In genomic region chr2:9433110-9433940, GRCm38 (mm10) we compare ENCODE assay signal across 10 mouse cellular contexts.
DNase-seq lines count a peak whose midpoint lies in the region; ATAC-seq lines count a peak whose summit lies in the region.
"Had no signal": no experiment of that assay in that cellular context is flagged by ENCODE, and none has a peak within 500 bp of the region (broad histone marks: within the 10 kb centered on the region; RNA-seq: fewer than 3 reads in every experiment).

No protein-coding gene starts in this region.

- no peaks in the 10 kb centered on the region for H3K27me3 ChIP-seq in hindbrain, embryonic 14.5 days (ENCODE audit: control insufficient read depth, insufficient read depth, low read length)
- no peaks in the 10 kb centered on the region for H3K27me3 ChIP-seq in hindbrain, embryonic 11.5 days (ENCODE audit: control insufficient read depth, insufficient read depth, low read length)

- H3K9me3 ChIP-seq in hindbrain, embryonic 14.5 days (ENCODE audit: control insufficient read depth, low read length), result no peaks in the 10 kb centered on the region
- H3K9me3 ChIP-seq in hindbrain, embryonic 11.5 days (ENCODE audit: control insufficient read depth, low read length), result no peaks in the 10 kb centered on the region
- H3K9me3 ChIP-seq: liver, embryonic 13.5 days had no signal

- no peaks in the 10 kb centered on the region for H3K36me3 ChIP-seq in hindbrain, embryonic 14.5 days (replicated peaks; ENCODE audit: control insufficient read depth, insufficient read depth)
- no peaks in the 10 kb centered on the region for H3K36me3 ChIP-seq in hindbrain, embryonic 11.5 days (ENCODE audit: control insufficient read depth, insufficient read depth, low read length)
- H3K36me3 ChIP-seq: liver, embryonic 13.5 days had no signal

- no peak overlapping the region for H3K4me3 ChIP-seq in hindbrain, embryonic 14.5 days (replicated peaks; ENCODE audit: low read length)
- H3K4me3 ChIP-seq in hindbrain, embryonic 11.5 days (ENCODE audit: low read depth, low read length), result no peak overlapping the region
- H3K4me3 ChIP-seq: liver, embryonic 13.5 days had no signal

- peak overlapping the region; percentile 32 for H3K4me2 ChIP-seq in hindbrain, embryonic 14.5 days (replicated peaks)
- H3K4me2 ChIP-seq in hindbrain, embryonic 11.5 days (replicated peaks; ENCODE audit: low read depth, low read length), result no peak overlapping the region
- H3K4me2 ChIP-seq: liver, embryonic 13.5 days had no signal

- 30% methylated on average over 17 of the region's 17 CpGs for WGBS in hindbrain, embryonic 14.5 days
- 33% methylated on average over 17 of the region's 17 CpGs for WGBS in hindbrain, embryonic 11.5 days

- H3K9ac ChIP-seq in hindbrain, embryonic 14.5 days, result no peak overlapping the region
- H3K9ac ChIP-seq in hindbrain, embryonic 11.5 days (ENCODE audit: low read depth, low read length), result no peak overlapping the region
- H3K9ac ChIP-seq: liver, embryonic 13.5 days had no signal

- peaks cover 16% of the 10 kb centered on the region for H3K4me1 ChIP-seq in hindbrain, embryonic 14.5 days (replicated peaks; ENCODE audit: control insufficient read depth, insufficient read depth, low read length)
- H3K4me1 ChIP-seq in hindbrain, embryonic 11.5 days (replicated peaks; ENCODE audit: control insufficient read depth, insufficient read depth, low read length), result no peaks in the 10 kb centered on the region
- H3K4me1 ChIP-seq: liver, embryonic 13.5 days had no signal

- ATAC-seq in hindbrain, embryonic 14.5 days (ENCODE audit: low FRiP score), result peak; percentile 43; the same call in 1 of the 2 replicates
- no peak for ATAC-seq in hindbrain, embryonic 11.5 days (ENCODE audit: low FRiP score)

- peak; percentile 30 for DNase-seq in hindbrain, embryonic 14.5 days (ENCODE audit: low spot score)
- no peak for DNase-seq in hindbrain, embryonic 11.5 days (ENCODE audit: low spot score)
- peak; percentile 5 for DNase-seq in testis, postnatal 14 days (ENCODE audit: low spot score)
- DNase-seq in testis, postnatal 10 days (ENCODE audit: low spot score), result no peak
- DNase-seq in layer of hippocampus, postnatal 10 days (ENCODE audit: low spot score in 2 of 2), result peak; percentile 19 to 21
- no peak for DNase-seq in adrenal gland, postnatal 10 days
- DNase-seq in ovary, adult 18-20 months (ENCODE audit: low spot score), result no peak
- DNase-seq: gastrocnemius, postnatal 25 days; kidney, postnatal 14 days; liver, embryonic 13.5 days had no signal

- no peak overlapping the region for H3K27ac ChIP-seq in hindbrain, embryonic 14.5 days
- no peak overlapping the region for H3K27ac ChIP-seq in hindbrain, embryonic 11.5 days (ENCODE audit: low read depth, low read length)
- H3K27ac ChIP-seq: liver, embryonic 13.5 days had no signal

Comparison
In these comparisons a context has a peak if more than half of its experiments do, and no peak if none do; other contexts are left out.
1. DNase-seq: peak in hindbrain, embryonic 14.5 days (single experiment), testis, postnatal 14 days (single experiment) and layer of hippocampus, postnatal 10 days (2 of 2); none in hindbrain, embryonic 11.5 days (single experiment), testis, postnatal 10 days (single experiment), adrenal gland, postnatal 10 days (single experiment) and ovary, adult 18-20 months (single experiment).